Mouse (Mus musculus) G1E (cell line): ENCODE data around the gene Hhex.

Experiments used
- CTCF ChIP-seq: IDR thresholded peaks from 2 replicates; pipeline ENCODE4 v1.5.1; 2012; ENCODE audit warnings: low read depth, low read length, inconsistent platforms, mixed read lengths
- GATA1 ChIP-seq: IDR thresholded peaks from 2 replicates; pipeline ENCODE4 v1.6.1; 2012; ENCODE audit warnings: borderline replicate concordance, low read length, inconsistent platforms, mixed read lengths
- GATA2 ChIP-seq: IDR thresholded peaks from 2 replicates; pipeline ENCODE4 v1.6.1; 2012; ENCODE audit warnings: low read depth, low read length, inconsistent platforms, borderline replicate concordance
- POLR2AphosphoS5 ChIP-seq: IDR thresholded peaks from 2 replicates; pipeline ENCODE4 v1.6.1; 2012; ENCODE audit warnings: low read depth, low read length, inconsistent platforms; ENCODE audit not compliant: insufficient replicate concordance
- TAL1 ChIP-seq: conservative IDR thresholded peaks from 2 replicates; pipeline ENCODE4 v1.6.1; 2012; ENCODE audit warnings: low read depth, low read length, inconsistent platforms, mixed read lengths

- TF ChIP-seq CTCF (no peak), GATA1 (no peak), GATA2 (no peak), TAL1 (no peak), POLR2AphosphoS5 (no peak)
Observed at GRCm38 (mm10) chr19:37431139-37431756, 3.4 kb upstream of the Hhex start.
